Mouse (Mus musculus): ENCODE measurements around the gene Sipa1l3. TPM values are rescaled to one million over a fixed set of nuclear protein-coding genes. Genes with fewer than 3 reads are reported as not detected.

Gene Sipa1l3
- total RNA-seq, 2 experiments from 2014 or later: 7.8 to 13.1 TPM

- intact Hi-C loops (cut with DNase I; ENCODE audit: low total_unique reads): no loop called here
- no peak for DNase-seq
Observed at GRCm38 (mm10) chr7:29454965-29455364, 63.5 kb downstream of the Sipa1l3 start.

- intact Hi-C loops (cut with DNase I; ENCODE audit: low total_unique reads): no loop called here
Observed at GRCm38 (mm10) chr7:29452991-29453741, 65.3 kb downstream of the Sipa1l3 start.

DNA sequence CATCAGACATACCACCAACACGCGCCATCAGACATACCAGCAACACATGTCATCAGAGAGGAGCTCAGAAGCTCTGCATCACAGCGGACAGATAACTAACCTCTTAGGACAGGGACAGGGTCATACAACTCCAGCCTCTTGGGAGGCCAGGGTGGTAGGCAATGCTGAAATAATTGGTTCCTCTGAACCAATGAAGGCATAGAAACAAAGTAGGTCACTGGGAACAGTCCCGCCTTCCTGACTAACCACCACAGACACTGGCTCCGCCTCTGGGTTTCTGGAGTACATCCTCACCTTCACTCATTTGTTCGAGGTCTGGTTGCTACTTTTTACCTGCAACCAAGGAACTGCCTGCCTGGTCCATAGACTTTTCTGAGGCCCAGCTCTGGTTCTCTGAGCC, 66.1 kb downstream of the Sipa1l3 start:
- no peak for DNase-seq
- intact Hi-C loops (cut with DNase I; ENCODE audit: low total_unique reads): no loop called here

More at GRCm38 (mm10) chr7:29452991-29453741, 65.3 kb downstream of the Sipa1l3 start:
- peak; percentile 81 for DNase-seq

DNA sequence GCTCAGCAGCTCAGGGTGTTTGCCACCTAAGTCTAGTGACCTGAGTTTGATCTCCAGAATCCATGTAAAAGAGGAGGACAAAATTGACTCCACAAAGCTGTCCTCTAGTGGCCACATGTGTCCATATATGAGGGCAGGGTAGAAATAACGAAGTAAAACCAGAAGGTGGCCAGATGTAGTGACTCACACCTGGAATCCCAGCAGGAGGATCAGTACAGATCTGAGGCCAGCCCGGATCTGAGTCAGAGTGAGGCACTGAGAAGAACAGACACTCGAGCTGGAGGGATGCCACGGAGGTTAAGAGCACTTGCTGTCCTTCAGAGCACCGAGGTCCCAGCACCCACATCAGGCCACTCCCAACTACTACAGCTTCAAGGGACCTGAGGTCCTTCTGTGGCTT, 68.3 kb downstream of the Sipa1l3 start:
- intact Hi-C loops (cut with DNase I; ENCODE audit: low total_unique reads): no loop called here
- DNase-seq: no peak

GRCm38 (mm10) chr7:29448830-29449229, 69.6 kb downstream of the Sipa1l3 start:
- intact Hi-C loops (cut with DNase I; ENCODE audit: low total_unique reads): no loop called here
- DNase-seq: no peak

GRCm38 (mm10) chr7:29447147-29447829, 71.2 kb downstream of the Sipa1l3 start:
- intact Hi-C loops (cut with DNase I; ENCODE audit: low total_unique reads): no loop called here
- DNase-seq: no peak

GRCm38 (mm10) chr7:29446156-29446555, 72.3 kb downstream of the Sipa1l3 start:
- intact Hi-C loops (cut with DNase I; ENCODE audit: low total_unique reads): no loop called here
- no peak for DNase-seq

GRCm38 (mm10) chr7:29444527-29444926, 73.9 kb downstream of the Sipa1l3 start:
- DNase-seq: no peak
- intact Hi-C loops (cut with DNase I; ENCODE audit: low total_unique reads): no loop called here

DNA sequence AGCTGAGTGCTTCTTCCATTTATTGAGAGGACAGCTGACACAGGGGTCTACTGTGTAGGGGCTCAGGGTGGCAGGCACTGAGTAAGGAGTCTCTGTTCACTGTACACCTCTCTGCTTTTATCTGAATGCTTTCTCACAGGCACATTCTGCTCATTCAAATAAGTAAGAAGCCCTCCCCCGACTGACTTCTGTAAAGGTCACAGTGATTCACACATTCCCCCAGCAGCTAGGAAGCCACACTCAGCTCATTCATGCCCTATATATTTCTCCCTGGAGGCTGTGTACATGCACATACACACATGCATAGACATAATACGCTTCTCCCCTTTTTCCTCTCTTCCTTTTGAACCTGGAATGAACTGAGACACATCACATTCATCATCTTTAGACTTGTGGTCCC, 74.4 kb downstream of the Sipa1l3 start:
- DNase-seq: no peak
- intact Hi-C loops (cut with DNase I; ENCODE audit: low total_unique reads): no loop called here

DNA sequence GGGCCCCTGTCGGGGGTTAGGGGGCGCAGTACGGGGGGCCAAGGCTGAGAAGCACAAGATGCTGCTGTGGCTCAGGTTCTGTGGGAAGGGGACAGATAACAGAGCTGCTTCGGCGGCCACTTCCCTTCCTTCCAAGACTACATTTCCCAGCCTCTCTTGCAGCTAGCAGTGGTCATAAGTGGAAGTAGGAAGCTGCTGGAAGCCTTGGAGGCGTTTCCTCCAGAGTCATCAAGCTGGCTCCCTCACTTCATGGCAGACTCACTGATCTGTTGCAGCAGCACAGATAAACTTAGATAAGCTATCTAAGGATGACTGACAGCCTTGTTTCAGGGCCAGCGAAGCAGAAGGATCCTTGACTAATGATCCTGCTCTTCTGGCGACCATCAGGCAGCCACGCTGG, 76.6 kb downstream of the Sipa1l3 start:
- DNase-seq: peak; percentile 56
- intact Hi-C loops (cut with DNase I; ENCODE audit: low total_unique reads): no loop called here

DNA sequence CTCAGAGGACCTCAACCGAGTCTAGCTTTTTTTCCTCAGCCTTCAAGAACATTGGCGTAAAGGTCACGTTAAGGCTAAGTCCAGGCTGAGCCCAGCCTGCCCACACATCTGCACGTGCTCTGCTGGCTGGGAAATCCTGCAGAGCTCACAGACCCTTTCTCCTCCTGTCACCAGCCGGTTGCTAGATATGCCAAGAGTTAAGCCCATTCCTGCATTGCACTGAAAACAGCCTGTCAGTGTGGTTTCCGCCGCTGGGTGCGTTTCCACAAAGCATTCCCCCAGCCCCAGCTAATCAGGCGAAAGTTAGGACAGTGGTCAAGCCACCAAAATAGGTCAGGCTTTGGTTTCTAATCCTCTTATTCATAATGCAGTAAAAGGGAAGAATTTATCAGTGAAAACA, 77.3 kb downstream of the Sipa1l3 start:
- intact Hi-C loops (cut with DNase I; ENCODE audit: low total_unique reads): no loop called here

DNA sequence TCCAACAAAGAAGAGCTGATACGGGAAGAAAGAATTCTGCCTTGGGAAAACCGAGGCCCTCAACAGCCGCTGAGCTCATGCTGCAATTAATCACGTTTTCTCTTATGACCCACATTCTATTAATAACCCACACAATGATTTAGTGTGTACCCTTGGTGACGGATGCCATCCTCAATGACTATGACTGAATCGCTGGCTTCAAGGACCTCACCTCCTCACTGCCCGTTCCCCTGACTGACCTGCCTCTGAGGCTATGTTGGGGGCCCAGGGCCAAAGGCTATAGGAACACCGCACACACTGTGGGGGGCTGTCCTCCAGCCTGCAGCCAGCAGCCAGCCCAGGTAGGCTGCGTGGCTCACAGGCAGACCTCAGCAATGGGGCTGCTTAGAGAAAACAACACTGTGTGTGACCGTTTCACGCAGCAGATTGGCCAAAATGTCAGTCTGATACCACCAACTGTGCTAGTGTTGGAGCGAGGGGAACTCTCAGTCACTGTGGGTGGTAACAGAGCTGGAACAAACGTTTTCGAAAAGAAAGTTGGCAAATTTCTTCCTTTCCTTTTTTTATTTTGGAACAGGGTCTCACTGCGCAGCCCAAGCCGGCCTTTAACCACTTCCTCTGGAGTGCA, 79.7 kb downstream of the Sipa1l3 start:
- no peak for DNase-seq
- intact Hi-C loops (cut with DNase I; ENCODE audit: low total_unique reads): no loop called here

More for the DNA sequence above, 77.3 kb downstream of the Sipa1l3 start:
- no peak for DNase-seq

DNA sequence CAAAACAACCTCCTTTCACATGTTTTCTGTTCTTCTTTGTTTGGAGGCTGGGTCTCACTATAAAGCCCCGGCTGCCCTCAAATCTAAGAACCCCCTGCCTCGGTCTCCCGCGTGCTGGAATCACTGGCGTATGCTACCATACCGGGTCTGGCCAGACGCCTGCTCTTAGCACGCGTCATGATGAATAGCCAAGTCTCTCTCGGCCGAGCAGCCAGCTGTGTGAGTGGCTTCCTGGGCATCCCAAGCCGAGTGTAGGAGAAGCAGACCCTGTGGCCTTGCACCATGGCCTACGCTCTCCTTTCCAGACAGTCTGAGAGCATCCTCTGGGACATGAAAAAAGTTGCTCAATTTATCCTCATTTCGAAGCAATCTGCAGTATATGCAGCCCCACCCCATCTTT, 80.2 kb downstream of the Sipa1l3 start:
- intact Hi-C loops (cut with DNase I; ENCODE audit: low total_unique reads): no loop called here
- no peak for DNase-seq

- peak; percentile 52 for DNase-seq
Observed at GRCm38 (mm10) chr7:29437072-29437471, 81.4 kb downstream of the Sipa1l3 start.

DNA sequence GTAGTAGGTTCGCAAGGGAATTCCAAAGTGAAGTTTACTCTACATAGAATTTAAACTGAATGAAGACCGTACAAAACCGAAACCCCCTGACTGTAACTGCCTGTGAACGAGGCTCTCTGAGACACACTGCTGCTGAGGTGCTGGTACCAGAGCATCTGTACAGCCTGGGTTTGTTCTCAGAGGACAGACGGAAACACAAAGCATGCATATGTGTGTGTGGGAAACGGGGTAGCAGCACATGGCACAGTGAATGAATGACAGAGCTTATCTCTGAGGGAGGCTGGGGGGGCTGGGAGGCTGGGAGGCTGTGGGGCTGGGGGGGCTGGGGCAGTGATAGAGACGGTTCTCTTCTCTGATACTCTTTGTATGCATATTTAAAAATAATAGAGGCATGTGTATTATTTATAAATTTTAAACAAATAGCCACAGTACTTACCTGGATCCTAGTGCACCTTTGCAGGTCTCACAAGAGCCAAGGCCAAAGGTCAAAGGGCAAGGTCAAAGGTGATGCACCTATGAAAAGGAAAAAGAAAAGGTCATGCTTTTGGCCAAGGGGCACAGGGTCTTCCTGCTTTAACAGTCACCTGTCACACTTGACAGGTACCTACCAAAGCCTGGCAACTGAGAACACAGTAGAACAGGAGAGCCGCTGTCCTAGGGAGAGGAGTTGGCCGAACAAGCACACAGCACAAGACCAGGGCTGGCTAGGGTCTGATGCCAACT, 84.0 kb downstream of the Sipa1l3 start:
- intact Hi-C loops (cut with DNase I; ENCODE audit: low total_unique reads): no loop called here
- DNase-seq: no peak

More at GRCm38 (mm10) chr7:29437072-29437471, 81.4 kb downstream of the Sipa1l3 start:
- intact Hi-C loops (cut with DNase I; ENCODE audit: low total_unique reads): no loop called here

- intact Hi-C loops (cut with DNase I; ENCODE audit: low total_unique reads): no loop called here
- DNase-seq: no peak
Observed at GRCm38 (mm10) chr7:29433725-29434124, 84.7 kb downstream of the Sipa1l3 start.

DNA sequence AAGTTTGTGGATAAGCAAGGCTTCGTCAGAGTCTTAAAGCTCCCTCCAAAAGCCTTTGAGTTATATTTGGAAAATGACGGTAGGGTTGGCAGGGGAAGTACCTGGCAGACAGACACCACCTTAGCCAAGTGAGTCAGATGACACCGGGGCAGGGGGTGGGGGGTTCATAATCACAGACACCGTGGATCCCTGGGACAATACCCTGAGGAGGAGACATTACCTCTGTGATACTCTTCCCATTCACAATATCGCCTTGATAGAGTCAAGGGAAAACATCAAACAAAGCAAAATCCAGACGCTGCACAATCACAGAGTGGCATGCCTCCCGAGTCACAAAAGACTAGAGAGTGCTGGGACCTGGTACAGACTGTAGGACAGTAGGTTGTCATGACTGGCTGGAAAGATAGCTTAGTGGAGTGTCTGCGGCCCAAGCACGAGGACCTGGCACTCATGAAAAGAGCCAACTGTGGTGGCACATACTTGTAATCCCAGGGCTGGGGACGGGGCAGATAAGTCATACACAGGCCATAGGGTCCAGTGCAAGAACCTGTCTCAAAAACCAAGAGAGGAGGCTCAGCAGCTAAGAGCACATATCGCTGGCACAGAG, 85.4 kb downstream of the Sipa1l3 start:
- intact Hi-C loops (cut with DNase I; ENCODE audit: low total_unique reads): no loop called here
- DNase-seq: no peak

DNA sequence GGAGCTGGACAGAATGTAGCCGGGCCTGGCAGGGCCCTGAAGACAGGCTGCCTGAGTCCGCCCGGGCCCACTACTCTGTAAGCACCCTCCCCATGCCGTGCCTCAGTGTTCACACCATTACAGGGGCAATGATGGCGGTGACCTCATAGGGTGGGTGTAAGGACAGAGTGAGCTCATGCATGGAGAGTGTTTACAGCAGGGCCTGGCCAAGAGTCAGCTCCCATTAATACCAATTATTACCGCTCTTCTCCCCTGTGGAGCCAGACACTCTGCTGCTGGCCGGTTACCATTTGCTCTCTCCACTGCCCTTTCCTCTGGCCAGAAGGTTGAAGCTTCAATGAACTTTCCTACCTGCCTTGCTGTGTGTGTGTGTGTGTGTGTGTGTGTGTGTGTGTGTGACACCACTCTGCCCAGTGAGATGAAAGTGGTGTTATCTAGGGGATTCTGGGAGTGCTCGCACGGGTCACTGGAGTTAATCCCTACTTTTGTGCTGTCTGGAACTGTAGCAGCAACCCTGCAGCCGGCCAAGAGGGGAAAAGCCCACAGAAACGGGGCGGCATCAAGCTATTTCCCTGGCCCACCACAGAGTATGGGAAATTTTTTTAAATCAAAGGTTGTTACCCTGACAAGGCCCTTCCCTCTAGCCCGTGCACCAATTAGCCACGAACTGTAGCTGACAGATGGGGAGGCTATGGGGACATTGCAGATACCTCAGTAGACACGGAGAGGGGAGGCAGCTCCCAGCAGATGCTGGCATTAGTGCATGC, 86.1 kb downstream of the Sipa1l3 start:
- intact Hi-C loops (cut with DNase I; ENCODE audit: low total_unique reads): no loop called here
- DNase-seq: peak; percentile 34

- intact Hi-C loops (cut with DNase I; ENCODE audit: low total_unique reads): no loop called here
- DNase-seq: no peak
Observed at GRCm38 (mm10) chr7:29430739-29431211, 87.7 kb downstream of the Sipa1l3 start.
